Comparison of ENCODE assay signal across 8 mouse cellular contexts in the genomic region with DNA sequence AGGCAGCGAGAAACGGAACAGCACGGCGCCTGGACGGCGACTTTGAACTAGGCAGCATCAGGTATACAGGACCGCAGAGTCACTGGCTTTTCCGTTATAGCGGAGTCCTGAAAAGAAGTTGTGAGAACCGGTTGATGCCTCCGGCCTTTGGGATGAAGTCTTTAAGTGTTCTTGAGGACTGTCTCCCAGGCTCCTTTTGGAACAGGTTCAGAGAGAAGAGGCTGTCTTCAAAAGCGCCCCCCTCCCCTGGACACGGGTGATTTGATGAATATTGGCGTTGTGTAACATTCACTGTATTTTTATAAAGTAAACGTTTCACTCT. TPM values are rescaled to one million over a fixed set of nuclear protein-coding genes. Genes with fewer than 3 reads are reported as not detected.
DNase-seq lines count a peak whose midpoint lies in the region; ATAC-seq and TF ChIP-seq lines count a peak whose summit lies in the region.

No protein-coding gene starts in this region.

- H3K9ac ChIP-seq in heart, embryonic 15.5 days, result peak overlapping the region; percentile 48; the same call in 1 of the 2 replicates
- no peak overlapping the region for H3K9ac ChIP-seq in heart, postnatal 0 days (replicated peaks; ENCODE audit: low read depth, low read length)

- no peak overlapping the region for H3K27ac ChIP-seq in heart, embryonic 15.5 days
- H3K27ac ChIP-seq in bone marrow macrophage, adult 2 months (ENCODE audit: insufficient read depth, low read depth, low read length), result peak overlapping the region; percentile 55
- H3K27ac ChIP-seq in heart, postnatal 0 days (ENCODE audit: low read depth), result no peak overlapping the region
- peak overlapping the region; percentile 80 for H3K27ac ChIP-seq in midbrain, embryonic 10.5 days (replicated peaks)

- TF ChIP-seq EP300 in heart, postnatal 0 days (IDR thresholded peaks at IDR 0.05; ENCODE audit: low read depth), result no peak

- peak overlapping the region; percentile 95 for H3K4me2 ChIP-seq in heart, embryonic 15.5 days
- H3K4me2 ChIP-seq in heart, postnatal 0 days (ENCODE audit: low read depth, low read length), result peak overlapping the region; percentile 97

- TF ChIP-seq POLR2A in bone marrow macrophage, adult 2 months (IDR thresholded peaks at IDR 0.05; ENCODE audit: borderline replicate concordance, low read depth, low read length), result no peak

- H3K27me3 ChIP-seq in heart, embryonic 15.5 days, result peaks cover 13% of the 10 kb centered on the region; the same call in 1 of the 2 replicates
- H3K27me3 ChIP-seq in heart, postnatal 0 days (ENCODE audit: control insufficient read depth, insufficient read depth, low read length), result no peaks in the 10 kb centered on the region
- H3K27me3 ChIP-seq in midbrain, embryonic 10.5 days (ENCODE audit: low read depth, poor library complexity, severe bottlenecking), result peaks cover 44% of the 10 kb centered on the region

- no peak for TF ChIP-seq CTCF in bone marrow macrophage, adult 2 months (IDR thresholded peaks at IDR 0.05; ENCODE audit: low read depth, low read length)
- TF ChIP-seq CTCF in heart, postnatal 0 days (IDR thresholded peaks at IDR 0.05; ENCODE audit: low read depth), result no peak

- peak overlapping the region; percentile 58 for H3K4me3 ChIP-seq in heart, embryonic 15.5 days
- peak overlapping the region; percentile 71 for H3K4me3 ChIP-seq in bone marrow macrophage, adult 2 months (ENCODE audit: insufficient read depth, low read length)
- H3K4me3 ChIP-seq in heart, postnatal 0 days (ENCODE audit: low read depth, low read length), result peak overlapping the region; percentile 68
- peak overlapping the region; percentile 78 for H3K4me3 ChIP-seq in midbrain, embryonic 10.5 days

- H3K36me3 ChIP-seq in heart, embryonic 15.5 days, result no peaks in the 10 kb centered on the region
- no peaks in the 10 kb centered on the region for H3K36me3 ChIP-seq in heart, postnatal 0 days (replicated peaks; ENCODE audit: control insufficient read depth, insufficient read depth, low read length)
- H3K36me3 ChIP-seq in midbrain, embryonic 10.5 days, result no peaks in the 10 kb centered on the region

- peaks cover 7% of the 10 kb centered on the region for H3K4me1 ChIP-seq in heart, embryonic 15.5 days (replicated peaks)
- peaks cover 15% of the 10 kb centered on the region for H3K4me1 ChIP-seq in bone marrow macrophage, adult 2 months (ENCODE audit: control insufficient read depth, insufficient read depth, low read length)
- peaks cover 7% of the 10 kb centered on the region; the same call in 1 of the 2 replicates for H3K4me1 ChIP-seq in heart, postnatal 0 days (ENCODE audit: control insufficient read depth, insufficient read depth)
- peaks cover 9% of the 10 kb centered on the region for H3K4me1 ChIP-seq in midbrain, embryonic 10.5 days

- H3K9me3 ChIP-seq in heart, embryonic 15.5 days (replicated peaks), result no peaks in the 10 kb centered on the region
- no peaks in the 10 kb centered on the region for H3K9me3 ChIP-seq in heart, postnatal 0 days (replicated peaks; ENCODE audit: control insufficient read depth, low read length)
- peaks cover 7% of the 10 kb centered on the region; the same call in 1 of the 2 replicates for H3K9me3 ChIP-seq in midbrain, embryonic 10.5 days (replicated peaks)

- no peak for DNase-seq in heart, adult 11 months
- DNase-seq in heart, postnatal 0 days (ENCODE audit: low spot score), result no peak
- no peak for DNase-seq in midbrain, embryonic 10.5 days (ENCODE audit: low spot score)
- DNase-seq in urinary bladder, adult 2 months (ENCODE audit: low spot score), result no peak
- no peak for DNase-seq in frontal cortex, postnatal 25 days (ENCODE audit: low spot score in 2 of 2)

- no peak for ATAC-seq in heart, embryonic 15.5 days (replicated peaks; ENCODE audit: insufficient number of reproducible peaks, insufficient read depth, low FRiP score, low read depth)
- no peak for ATAC-seq in heart, postnatal 0 days (ENCODE audit: insufficient read depth, low read depth)
- no peak for ATAC-seq in frontal cortex, adult (ENCODE audit: low TSS enrichment)

- WGBS in heart, embryonic 15.5 days, result 12% methylated on average over 15 of the region's 15 CpGs
- 11% methylated on average over 15 of the region's 15 CpGs for WGBS in heart, postnatal 0 days
- WGBS in midbrain, embryonic 10.5 days, result 8% methylated on average over 15 of the region's 15 CpGs

RNA-seq across cellular contexts. Expression of a gene that starts 0.5 kb away (rescaled TPM):
- 0.45 and 0.55 TPM in 2 replicates for polyA plus RNA-seq in heart, embryonic 15.5 days (2015; fragmentation: Nextera tagmentation; extraction: Ambion mirVana)
- 8.1 and 11.2 TPM in 2 replicates for polyA plus RNA-seq in bone marrow macrophage, adult 2 months (2012; ENCODE audit: insufficient read depth, insufficient read length, missing spikeins)
- 0.19 TPM in 1 of 2 replicates, not detected in the other for total RNA-seq in heart, postnatal 0 days (2014; rRNA removed; ENCODE audit: low replicate concordance)
- 0.41 and 0.63 TPM in 2 replicates for polyA plus RNA-seq in heart, postnatal 0 days (2015; fragmentation: Nextera tagmentation; extraction: Ambion mirVana)
- polyA plus RNA-seq in midbrain, embryonic 10.5 days (2016; fragmentation: Nextera tagmentation; extraction: Ambion mirVana), result 0.21 and 0.46 TPM in 2 replicates
- polyA plus RNA-seq in urinary bladder, adult 2 months (2012; rRNA removed), result 0.18 and 0.31 TPM in 2 replicates

Comparison
In these comparisons a context has a peak if more than half of its experiments do, and no peak if none do; other contexts are left out.
1. H3K27ac ChIP-seq: peak in bone marrow macrophage, adult 2 months (single experiment) and midbrain, embryonic 10.5 days (single experiment); none in heart, embryonic 15.5 days (single experiment) and heart, postnatal 0 days (single experiment).
2. Peak in every context shown above with its lines, with median percentiles within 50 percentile points of each other: H3K4me3 ChIP-seq.